Mouse (Mus musculus): ENCODE results near the gene Trpv5. TPM values are rescaled to one million over a fixed set of nuclear protein-coding genes. Genes with fewer than 3 reads are reported as not detected.
A peak's percentile ranks its signal among the peaks of the same experiment; 100 is the strongest.

Trpv5 gene
- not detected in 2 replicates for total RNA-seq (2012; rRNA removed)
- not detected in 2 replicates for total RNA-seq (2014; rRNA removed)
- polyA plus RNA-seq (2012; ENCODE audit: insufficient read length, low read depth): not detected in 2 replicates

GRCm38 (mm10) chr6:41680669-41681068, at the start of gene Trpv5:
TSS of gene Trpv5 (minus strand) at chr6:41680769.
- no peak within 1 kb of the TSS for H3K27ac ChIP-seq (ENCODE audit: insufficient read depth, low read depth)
- H3K4me3 ChIP-seq (replicated peaks in 1 of 3; ENCODE audit: low read depth in 2 of 3, low read length in 2 of 3, poor library complexity in 1 of 3): no peak within 1 kb of the TSS
- no peaks in the 10 kb centered on the region for H3K79me2 ChIP-seq (replicated peaks; ENCODE audit: control insufficient read depth, extremely low read depth, insufficient read depth, poor library complexity, severe bottlenecking)
- no peak for DNase-seq (ENCODE audit: extremely low read depth)
- H3K4me1 ChIP-seq (ENCODE audit: control insufficient read depth in 1 of 2, insufficient read depth in 2 of 2): no peaks in the 10 kb centered on the region
- dilution Hi-C loops (cut with MboI; ENCODE audit: extremely low pct_ligation_motif_present, extremely low pct_unique_long_range_greater_than_20kb, low sequenced_read_pairs) (no loop called here), in situ Hi-C loops (cut with MboI; ENCODE audit: low pct_ligation_motif_present, low pct_unique_long_range_greater_than_20kb, low sequenced_read_pairs) (no loop called here)
- no peak within 1 kb of the TSS for H3K9ac ChIP-seq (ENCODE audit: insufficient read depth, low read depth)
- no peak within 1 kb of the TSS for H3K4me2 ChIP-seq (ENCODE audit: insufficient read depth, low read depth, poor library complexity, severe bottlenecking)
- no peak for TF ChIP-seq KAT2A (IDR thresholded peaks at IDR 0.05; ENCODE audit: insufficient replicate concordance, low read length)
- no peak for TF ChIP-seq NELFE (IDR thresholded peaks at IDR 0.05; ENCODE audit: low read depth, low read length)
- no peak for TF ChIP-seq GABPA (IDR thresholded peaks at IDR 0.05; ENCODE audit: insufficient replicate concordance, low read depth, low read length)
- no peak for TF ChIP-seq NRF1 (IDR thresholded peaks at IDR 0.05; ENCODE audit: low read depth, low read length)
- no peak for TF ChIP-seq MXI1 (IDR thresholded peaks at IDR 0.05; ENCODE audit: low read depth, low read length)
- no peak for TF ChIP-seq MEF2A (IDR thresholded peaks at IDR 0.05; ENCODE audit: borderline replicate concordance, low read depth, low read length)
- TF ChIP-seq E2F4 (IDR thresholded peaks at IDR 0.05; ENCODE audit: insufficient replicate concordance, low read depth, low read length): no peak
- TF ChIP-seq CHD1 (IDR thresholded peaks at IDR 0.05; ENCODE audit: low read depth, low read length): no peak
- no peak for TF ChIP-seq SMC3 (IDR thresholded peaks at IDR 0.05; ENCODE audit: low read depth, low read length)
- no peak for TF ChIP-seq ZKSCAN1 (IDR thresholded peaks at IDR 0.05; ENCODE audit: borderline replicate concordance, low read depth, low read length)
- no peak for TF ChIP-seq RAD21 (IDR thresholded peaks at IDR 0.05; ENCODE audit: low read depth, low read length)
- TF ChIP-seq TCF12 (IDR thresholded peaks at IDR 0.05; ENCODE audit: low read depth, low read length): no peak
- TF ChIP-seq SIN3A (IDR thresholded peaks at IDR 0.05; ENCODE audit: low read length): no peak
- TF ChIP-seq IRF4 (IDR thresholded peaks at IDR 0.05; ENCODE audit: low read depth, low read length): no peak
- no peak for TF ChIP-seq POLR2AphosphoS2 (IDR thresholded peaks at IDR 0.05; ENCODE audit: low read depth, low read length)
- TF ChIP-seq MAX (IDR thresholded peaks at IDR 0.05; ENCODE audit: low read length): no peak
- H3K9me3 ChIP-seq (replicated peaks; ENCODE audit: low read length): no peaks in the 10 kb centered on the region
- H3K27me3 ChIP-seq (replicated peaks): no peaks in the 10 kb centered on the region
- H3K36me3 ChIP-seq (replicated peaks in 1 of 2; ENCODE audit: control insufficient read depth in 1 of 2, insufficient read depth in 1 of 2, low read length in 1 of 2): no peaks in the 10 kb centered on the region

GRCm38 (mm10) chr6:41727989-41728609, 47.5 kb upstream of the Trpv5 start:
- H3K27ac ChIP-seq (ENCODE audit: insufficient read depth, low read depth): no peak overlapping the region
- H3K36me3 ChIP-seq (replicated peaks in 1 of 2; ENCODE audit: control insufficient read depth in 1 of 2, insufficient read depth in 1 of 2, low read length in 1 of 2): no peaks in the 10 kb centered on the region
- no peaks in the 10 kb centered on the region for H3K4me1 ChIP-seq (ENCODE audit: control insufficient read depth in 1 of 2, insufficient read depth in 2 of 2)
- no peaks in the 10 kb centered on the region for H3K9me3 ChIP-seq (replicated peaks; ENCODE audit: low read length)
- TF ChIP-seq IRF4 (IDR thresholded peaks at IDR 0.05; ENCODE audit: low read depth, low read length) (no peak), MXI1 (IDR thresholded peaks at IDR 0.05; ENCODE audit: low read depth, low read length) (no peak), CHD2 (IDR thresholded peaks at IDR 0.05; ENCODE audit: low read length) (no peak), MEF2A (IDR thresholded peaks at IDR 0.05; ENCODE audit: borderline replicate concordance, low read depth, low read length) (no peak), E2F4 (IDR thresholded peaks at IDR 0.05; ENCODE audit: insufficient replicate concordance, low read depth, low read length) (no peak), UBTF (IDR thresholded peaks at IDR 0.05; ENCODE audit: low read depth, low read length) (no peak)
- no peak overlapping the region for H3K4me2 ChIP-seq (ENCODE audit: insufficient read depth, low read depth, poor library complexity, severe bottlenecking)
- no peaks in the 10 kb centered on the region for H3K79me2 ChIP-seq (replicated peaks; ENCODE audit: control insufficient read depth, extremely low read depth, insufficient read depth, poor library complexity, severe bottlenecking)
- no peaks in the 10 kb centered on the region for H3K27me3 ChIP-seq (replicated peaks)
- dilution Hi-C loops (cut with MboI; ENCODE audit: extremely low pct_ligation_motif_present, extremely low pct_unique_long_range_greater_than_20kb, low sequenced_read_pairs) (no loop called here), in situ Hi-C loops (cut with MboI; ENCODE audit: low pct_ligation_motif_present, low pct_unique_long_range_greater_than_20kb, low sequenced_read_pairs) (no loop called here)
- DNase-seq (ENCODE audit: extremely low read depth): peak; percentile 5
- H3K4me3 ChIP-seq (replicated peaks in 1 of 3; ENCODE audit: low read depth in 2 of 3, low read length in 2 of 3, poor library complexity in 1 of 3): no peak overlapping the region
- no peak overlapping the region for H3K9ac ChIP-seq (ENCODE audit: insufficient read depth, low read depth)

All from CH12.LX (cell line).